Mouse (Mus musculus): ENCODE measurements around the gene Ets1.

Gene Ets1

DNA sequence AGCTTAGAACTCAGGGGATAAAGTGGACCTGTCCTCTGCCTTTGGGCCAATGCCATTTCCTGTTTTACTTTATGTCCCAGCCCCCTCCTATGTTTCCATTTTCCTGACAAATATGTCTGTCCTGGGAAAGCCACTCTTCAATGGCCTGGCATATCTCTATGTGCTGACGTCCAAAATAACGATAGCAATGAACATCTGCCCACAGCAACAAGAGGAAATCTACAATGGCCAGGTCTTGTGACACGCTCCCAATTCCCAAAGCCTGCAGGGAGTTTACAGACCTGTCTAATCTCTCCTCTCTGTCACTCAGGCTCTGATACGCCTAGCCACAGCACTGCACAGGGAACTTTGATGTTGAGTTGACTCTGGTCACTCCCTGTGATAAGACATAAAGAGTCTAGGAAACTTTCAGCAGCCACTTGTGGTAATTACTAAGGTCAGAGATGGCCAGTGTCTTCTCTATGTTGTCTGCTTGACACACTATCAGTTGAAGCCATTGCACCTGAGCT is 124.7 kb downstream of the Ets1 start:
- in situ Hi-C loops (cut with MseI, MboI), result no loop called here

DNA sequence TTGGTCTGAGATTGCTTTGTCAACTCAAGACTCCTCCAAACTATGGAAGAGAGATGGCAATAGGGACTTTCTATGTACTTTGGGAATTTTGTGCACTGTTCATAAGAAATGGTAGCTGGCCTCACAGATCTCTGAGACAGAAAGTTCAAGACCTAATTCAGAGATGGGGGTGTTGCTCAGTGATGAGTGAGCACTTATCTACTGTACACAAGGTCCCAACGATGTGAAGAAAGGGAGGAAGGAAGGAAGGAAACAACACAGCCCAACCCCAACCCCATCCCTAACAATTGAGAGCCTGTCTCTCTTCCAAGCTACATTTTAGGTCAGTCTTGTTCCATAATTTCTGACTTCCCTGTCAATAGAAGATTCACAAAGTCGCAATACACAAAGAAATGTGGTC is 125.3 kb downstream of the Ets1 start:
- in situ Hi-C loops (cut with MseI, MboI), result no loop called here

DNA sequence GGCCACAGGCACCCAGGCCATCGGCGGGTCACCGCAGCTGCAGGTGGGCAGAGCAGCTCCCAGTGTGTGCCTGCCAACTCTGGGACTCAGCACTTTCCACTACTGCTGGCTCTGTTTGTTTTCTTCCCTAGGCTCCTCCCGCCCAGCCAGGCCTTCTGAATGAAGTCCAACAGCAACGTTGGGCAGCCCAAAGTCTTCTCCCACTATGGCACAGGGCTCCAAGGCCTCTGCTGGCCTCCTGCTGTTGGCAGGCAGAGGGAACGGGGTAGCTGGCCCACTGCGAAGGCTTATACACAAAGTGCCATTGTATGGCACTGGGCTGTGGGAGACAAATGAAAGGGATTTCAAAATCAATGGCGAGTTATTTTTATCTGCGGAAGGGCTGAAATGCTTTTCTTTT is 128.4 kb downstream of the Ets1 start:
- in situ Hi-C loops (cut with MseI, MboI), result no loop called here

DNA sequence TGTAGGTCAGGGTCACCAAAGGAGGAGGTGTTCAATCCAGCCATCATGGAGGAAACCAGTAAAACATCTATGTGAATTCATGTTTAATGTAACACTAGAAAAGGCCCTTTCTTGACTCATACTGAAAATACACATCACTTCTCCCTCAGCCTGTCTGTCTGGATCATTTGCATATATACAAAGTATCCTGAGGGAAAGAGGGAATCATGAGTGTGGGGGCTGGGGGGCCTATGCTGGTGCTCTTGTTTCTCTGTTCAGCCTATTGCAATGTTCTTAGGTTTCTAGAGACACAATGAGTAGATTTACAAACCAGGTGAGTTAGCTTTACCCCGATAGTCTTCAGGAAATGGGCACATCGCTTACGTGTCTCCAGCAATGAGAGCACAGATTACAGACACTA is 129.1 kb downstream of the Ets1 start:
- in situ Hi-C loops (cut with MseI, MboI), result no loop called here

DNA sequence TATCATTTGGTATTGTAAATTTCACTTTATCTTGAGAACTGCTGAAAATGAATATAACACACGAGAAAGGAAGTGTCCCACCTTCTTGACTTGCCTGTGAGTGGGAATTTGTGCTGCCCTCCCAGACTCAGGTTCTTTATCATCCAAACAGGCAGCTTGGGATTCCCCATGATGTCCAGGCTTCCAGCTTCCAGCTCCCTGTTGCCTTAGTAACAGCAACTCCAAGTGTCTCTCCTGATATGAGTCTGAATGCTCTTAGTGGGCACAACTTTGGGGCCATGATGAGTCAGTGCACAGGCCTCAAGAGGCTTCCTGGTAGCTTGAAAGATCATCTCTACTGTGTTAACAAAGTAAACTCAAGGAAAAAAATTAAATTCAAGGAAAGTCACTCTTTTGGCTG is 142.8 kb downstream of the Ets1 start:
- in situ Hi-C loops (cut with MseI, MboI), result no loop called here

DNA sequence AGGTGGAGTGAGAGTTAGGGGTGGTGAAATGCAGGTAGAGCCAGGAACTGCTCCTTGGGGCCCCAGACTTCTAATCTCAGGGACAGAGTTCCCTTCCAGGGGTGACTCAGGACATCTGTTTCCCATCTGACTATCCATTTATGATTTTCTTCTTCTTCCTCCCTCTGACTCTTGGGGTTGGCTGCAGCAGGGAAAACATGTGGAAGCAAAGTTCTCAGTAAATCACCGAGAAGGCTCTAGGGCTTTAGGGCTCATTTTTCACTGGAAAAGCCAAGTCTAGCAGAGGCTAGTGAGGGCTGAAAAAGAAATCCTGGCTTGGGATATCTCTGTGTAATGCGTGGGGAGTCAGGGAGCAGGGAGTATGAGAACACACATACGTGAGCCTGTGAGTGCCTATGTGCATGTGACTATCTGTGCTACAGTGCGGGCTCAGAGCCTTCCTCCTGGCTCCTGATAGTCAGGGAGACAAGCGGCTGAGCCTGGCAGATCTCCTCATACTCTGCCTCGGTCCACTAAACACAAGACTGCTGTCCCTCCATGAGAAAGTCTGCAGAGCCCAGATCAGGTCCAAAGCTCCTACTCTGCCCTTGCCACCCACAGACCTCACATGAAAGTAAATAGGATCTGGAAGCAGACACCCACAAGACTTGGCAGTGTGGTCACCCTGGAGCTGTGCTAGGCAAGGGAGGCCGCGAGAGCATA is 146.5 kb downstream of the Ets1 start:
- in situ Hi-C loops (cut with MseI, MboI), result no loop called here

DNA sequence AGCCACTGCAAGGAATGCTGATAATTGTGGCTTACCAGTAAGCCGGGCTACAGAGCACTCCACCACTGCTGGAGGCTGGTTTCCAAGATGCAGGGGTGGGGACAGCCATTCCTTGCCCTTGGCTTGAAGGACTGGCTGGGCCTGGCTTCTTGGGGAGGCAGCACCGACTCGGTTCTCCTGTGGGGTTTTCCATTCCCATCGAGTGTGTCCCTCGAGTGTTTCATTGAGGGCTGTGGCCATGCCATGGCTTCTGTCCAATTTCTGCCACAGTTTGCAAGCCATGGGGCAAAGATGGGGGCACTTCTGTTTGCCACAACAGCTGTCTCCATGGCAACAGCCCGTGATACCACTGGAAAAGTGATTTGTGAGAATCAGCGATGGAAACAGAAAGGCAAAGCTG is 151.1 kb downstream of the Ets1 start:
- in situ Hi-C loops (cut with MseI, MboI), result no loop called here

DNA sequence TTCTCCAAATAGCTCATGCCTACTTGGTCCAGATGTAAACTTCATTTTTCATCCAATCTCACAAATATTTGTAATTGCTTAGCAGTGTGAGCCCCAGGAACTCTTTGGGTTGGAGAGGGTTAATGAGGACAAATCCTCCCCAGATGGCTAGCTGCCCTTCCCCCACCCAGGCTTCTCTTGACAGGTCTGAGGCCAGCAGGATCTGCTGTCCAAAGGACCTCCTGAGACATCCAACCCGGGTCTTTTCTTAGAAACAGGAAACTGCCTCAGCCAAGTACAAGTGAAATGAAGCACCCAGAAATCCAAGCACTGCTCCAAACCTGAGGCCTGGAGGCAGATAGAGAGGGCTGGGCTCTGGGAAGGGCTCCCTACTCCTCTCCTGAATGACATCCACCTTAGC is 151.6 kb downstream of the Ets1 start:
- in situ Hi-C loops (cut with MseI, MboI), result no loop called here

DNA sequence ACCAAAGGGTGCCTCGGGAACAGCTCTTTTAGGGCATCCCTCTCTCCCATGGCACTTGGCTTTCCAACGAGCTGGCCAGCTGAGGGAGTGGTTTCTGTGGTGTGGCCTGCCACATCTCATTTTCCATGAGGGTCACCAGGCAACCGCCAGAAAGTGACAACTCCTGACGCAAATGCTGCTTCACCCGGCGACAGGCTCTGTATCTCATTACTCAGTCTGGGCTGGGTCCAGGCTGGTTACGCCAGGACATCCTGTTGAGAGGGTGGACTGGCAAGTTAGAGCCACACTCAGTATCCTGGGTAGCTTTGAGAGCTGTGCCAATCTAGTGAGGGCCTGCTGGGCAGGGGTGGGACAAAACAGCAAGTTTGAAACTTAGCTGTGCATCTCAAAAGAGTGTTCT is 153.3 kb downstream of the Ets1 start:
- in situ Hi-C loops (cut with MseI, MboI), result no loop called here

DNA sequence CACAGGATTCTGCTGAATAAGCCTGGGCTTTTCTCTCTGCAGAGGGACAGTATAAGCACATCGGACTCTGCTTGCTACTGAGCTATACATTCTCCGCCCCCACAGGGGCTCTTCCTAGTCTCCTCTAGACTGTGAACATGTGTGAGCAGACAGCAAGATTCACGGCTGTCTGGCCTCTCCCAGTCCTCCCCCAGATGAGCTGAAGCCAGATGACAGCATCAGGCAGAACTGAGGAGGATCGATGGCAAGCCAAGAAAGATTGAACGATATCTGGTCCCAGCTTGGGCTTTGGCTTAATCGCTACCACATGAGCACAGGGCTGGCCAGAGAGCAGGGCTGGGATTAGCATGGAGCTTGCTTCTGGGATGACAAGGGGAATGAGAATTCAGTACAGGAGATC is 155.7 kb downstream of the Ets1 start:
- in situ Hi-C loops (cut with MseI, MboI), result no loop called here

DNA sequence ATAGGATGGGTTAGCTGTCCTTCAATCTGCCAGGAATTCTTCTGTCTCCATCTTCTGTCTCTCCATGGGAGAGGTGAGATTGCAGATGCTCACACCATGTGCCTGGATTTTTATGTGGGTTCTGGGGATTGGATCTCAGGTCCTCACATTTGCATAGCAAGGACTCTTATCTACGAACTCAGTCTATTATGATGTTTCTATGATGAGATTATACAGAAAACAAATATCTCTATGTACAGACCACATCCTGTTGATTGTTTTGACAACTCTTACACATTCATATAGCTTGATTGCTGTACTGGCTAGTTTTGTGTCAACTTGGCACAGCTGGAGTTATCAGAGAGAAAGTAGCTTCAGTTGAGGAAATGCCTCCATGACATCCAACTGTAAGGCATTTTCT is 162.2 kb downstream of the Ets1 start:
- in situ Hi-C loops (cut with MseI, MboI), result no loop called here

DNA sequence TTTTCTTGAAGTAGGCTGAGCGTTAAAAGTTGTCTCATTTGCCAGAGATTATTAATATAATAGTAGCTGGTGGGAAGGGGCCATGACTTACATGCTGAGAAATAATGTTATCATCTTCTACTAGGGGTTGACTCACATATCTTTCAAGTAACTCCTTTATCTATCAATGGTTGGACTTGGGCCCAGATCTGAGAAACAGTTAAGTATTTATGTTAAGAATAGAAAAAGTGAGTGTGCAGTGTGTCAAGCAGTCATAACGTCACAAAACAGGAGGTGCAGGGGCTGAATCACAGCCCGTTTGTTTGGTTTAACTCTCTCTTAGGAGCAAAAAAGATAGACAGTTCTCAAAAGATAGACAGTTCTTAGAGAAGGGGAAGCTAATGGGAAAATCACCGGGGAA is 170.1 kb downstream of the Ets1 start:
- in situ Hi-C loops (cut with MseI, MboI), result no loop called here

Measured in mouse trophoblast stem cell (cell line).